Mouse (Mus musculus) liver, adult (tissue): Measurements from ENCODE around the gene Cd200r1.

Experiments
- GATA4 ChIP-seq: IDR thresholded peaks from 2 replicates; pipeline ENCODE4 v1.6.1; 2014; ENCODE audit warnings: mild to moderate bottlenecking, low read length; ENCODE audit not compliant: insufficient replicate concordance

Gene Cd200r1

GRCm38 (mm10) chr16:44765555-44766319 is at the start of gene Cd200r1:
Gene Cd200r1 (plus strand): TSS chr16:44765736.
- TF ChIP-seq GATA4: no peak

GRCm38 (mm10) chr16:44716305-44717140 is 49.0 kb upstream of the Cd200r1 start:
- TF ChIP-seq GATA4: no peak

- TF ChIP-seq GATA4: no peak
Measured at GRCm38 (mm10) chr16:44717141-44717634, 48.3 kb upstream of the Cd200r1 start.

- no peak for TF ChIP-seq GATA4
Measured at GRCm38 (mm10) chr16:44717838-44718237, 47.7 kb upstream of the Cd200r1 start.

GRCm38 (mm10) chr16:44719349-44719748 is 46.2 kb upstream of the Cd200r1 start:
- TF ChIP-seq GATA4: no peak

GRCm38 (mm10) chr16:44720518-44720917 is 45.0 kb upstream of the Cd200r1 start:
- TF ChIP-seq GATA4: no peak

- no peak for TF ChIP-seq GATA4
Measured at GRCm38 (mm10) chr16:44722666-44723065, 42.9 kb upstream of the Cd200r1 start.

GRCm38 (mm10) chr16:44724083-44724787 is 41.3 kb upstream of the Cd200r1 start, which contains the start of gene Nepro:
Gene Nepro (plus strand): TSS chr16:44724301.
- TF ChIP-seq GATA4: no peak; the same call in 1 of the 2 replicates

- no peak for TF ChIP-seq GATA4
Measured at GRCm38 (mm10) chr16:44724847-44725246, 40.7 kb upstream of the Cd200r1 start.

- no peak for TF ChIP-seq GATA4
Measured at GRCm38 (mm10) chr16:44725286-44726223, 40.0 kb upstream of the Cd200r1 start.

- no peak for TF ChIP-seq GATA4
Measured at GRCm38 (mm10) chr16:44727525-44727924, 38.0 kb upstream of the Cd200r1 start.

- no peak for TF ChIP-seq GATA4
Measured at GRCm38 (mm10) chr16:44734059-44734458, 31.5 kb upstream of the Cd200r1 start.

- TF ChIP-seq GATA4: no peak
Measured at GRCm38 (mm10) chr16:44735676-44736075, 29.9 kb upstream of the Cd200r1 start.

- no peak for TF ChIP-seq GATA4
Measured at GRCm38 (mm10) chr16:44736118-44736517, 29.4 kb upstream of the Cd200r1 start.
